Mouse (Mus musculus) lung, embryonic 16.5 days (tissue): ENCODE results near the gene Fam89a. TPM values are rescaled to one million over a fixed set of nuclear protein-coding genes. Genes with fewer than 3 reads are reported as not detected.
A peak's percentile ranks its signal among the peaks of the same experiment; 100 is the strongest.

Source experiments
- ATAC-seq: fragments of 200-750 bp; cut with Nextera tagmentation; 2 replicates; pipeline ENCODE4 v1.8.0; 2017; ENCODE audit warnings: low read depth, mild to moderate bottlenecking, moderate library complexity
- H3K27ac ChIP-seq: fragments of 300-500 bp; sonication (generic); 2 replicates; pipeline ENCODE4 v1.5.1; 2014; ENCODE audit warnings: mild to moderate bottlenecking, control low read depth, low read length
- H3K27me3 ChIP-seq: fragments of 300-500 bp; sonication (generic); 2 replicates; pipeline ENCODE4 v1.6.1; 2014; ENCODE audit warnings: low read depth, low read length, mixed read lengths; ENCODE audit not compliant: control insufficient read depth, insufficient read depth
- H3K36me3 ChIP-seq: fragments of 300-500 bp; sonication (generic); 2 replicates; pipeline ENCODE4 v1.6.1; 2014; ENCODE audit warnings: low read length; ENCODE audit not compliant: control insufficient read depth, insufficient read depth
- H3K4me1 ChIP-seq: fragments of 300-500 bp; sonication (generic); replicated peaks from 2 replicates; pipeline ENCODE4 v1.6.1; 2014; ENCODE audit warnings: low read length, mixed read lengths; ENCODE audit not compliant: control insufficient read depth, insufficient read depth
- H3K4me2 ChIP-seq: fragments of 300-500 bp; sonication (generic); 2 replicates; pipeline ENCODE4 v1.6.1; 2014; ENCODE audit warnings: low read depth, low read length, control low read depth
- H3K4me3 ChIP-seq: fragments of 300-500 bp; sonication (generic); 2 replicates; pipeline ENCODE4 v1.5.1; 2014; ENCODE audit warnings: mild to moderate bottlenecking, low read length, control low read depth
- H3K9ac ChIP-seq: fragments of 300-500 bp; sonication (generic); 2 replicates; pipeline ENCODE4 v1.6.1; 2014; ENCODE audit warnings: low read length, control low read depth
- H3K9me3 ChIP-seq: fragments of 300-500 bp; sonication (generic); 2 replicates; pipeline ENCODE4 v1.6.1; 2016; ENCODE audit warnings: low read length; ENCODE audit not compliant: control insufficient read depth
- WGBS: fragments of 180-500 bp; shearing (Covaris S2); extraction: QIAGEN DNeasy Blood & Tissue Kit; methylation state at CpG from one replicate; pipeline ENCODE4 v1.1.7; 2014; 5-methylcytosine and 5-hydroxymethylcytosine counted together
- polyA plus RNA-seq: library from polyadenylated mRNA; unstranded; fragments of >200 nt; fragmentation: Nextera tagmentation; extraction: Ambion mirVana; gene quantifications from 2 replicates; pipeline ENCODE4 v1.2.1, GENCODE M21; 2015

The Fam89a gene
- polyA plus RNA-seq, 1 experiment from 2014 or later = 8.7 TPM

DNA sequence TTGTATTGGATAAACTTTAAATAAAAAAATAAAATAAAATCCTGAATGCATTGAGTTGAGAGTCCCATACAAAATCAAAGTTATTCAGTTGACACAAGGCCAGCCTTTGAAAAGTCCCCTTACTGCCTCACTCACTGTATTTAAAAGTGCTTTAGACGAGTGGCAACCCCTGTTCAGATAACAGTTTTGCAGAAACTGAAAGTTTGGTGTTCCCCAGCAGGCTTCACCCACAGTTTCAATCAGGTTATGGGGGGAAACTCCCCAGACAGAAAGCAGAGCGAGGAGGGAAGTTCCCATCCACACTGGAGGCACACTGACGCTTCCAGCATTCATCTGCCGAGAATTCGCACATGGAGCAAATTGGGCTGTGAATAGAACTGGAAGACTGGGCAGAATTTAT, 5.0 kb upstream of the Fam89a start:
- peaks cover 7% of the 10 kb centered on the region for H3K27me3 ChIP-seq
- H3K9ac ChIP-seq = no peak overlapping the region
- ATAC-seq = no peak
- no peaks in the 10 kb centered on the region for H3K9me3 ChIP-seq
- no peaks in the 10 kb centered on the region for H3K36me3 ChIP-seq
- WGBS = 52% methylated on average over 5 of the region's 5 CpGs
- H3K4me3 ChIP-seq = no peak overlapping the region
- H3K27ac ChIP-seq = peak overlapping the region; percentile 25
- no peak overlapping the region for H3K4me2 ChIP-seq
- peaks cover 16% of the 10 kb centered on the region for H3K4me1 ChIP-seq

DNA sequence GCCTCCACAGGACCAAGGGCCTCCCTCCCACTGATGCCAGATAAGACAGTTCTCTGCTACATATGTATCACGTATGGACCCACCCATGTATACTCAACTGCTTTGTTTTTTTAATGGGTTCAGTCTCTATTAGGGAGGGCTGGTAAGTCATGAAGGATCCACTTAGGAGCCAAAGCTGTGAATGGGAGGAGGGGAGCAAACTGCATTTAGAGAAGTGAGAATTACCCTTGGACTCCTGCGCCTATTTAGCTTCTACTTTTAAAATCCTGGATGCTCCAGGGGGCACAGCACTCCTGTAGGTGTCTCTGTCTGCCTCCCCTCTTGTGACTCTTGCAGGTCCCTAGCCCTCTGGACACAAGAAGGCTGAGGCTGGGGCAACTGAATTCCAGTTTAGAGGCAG, 4.5 kb upstream of the Fam89a start:
- H3K27ac ChIP-seq = peak overlapping the region; percentile 25; the same call in 1 of the 2 replicates
- WGBS = 42% methylated on average over 2 of the region's 2 CpGs

DNA sequence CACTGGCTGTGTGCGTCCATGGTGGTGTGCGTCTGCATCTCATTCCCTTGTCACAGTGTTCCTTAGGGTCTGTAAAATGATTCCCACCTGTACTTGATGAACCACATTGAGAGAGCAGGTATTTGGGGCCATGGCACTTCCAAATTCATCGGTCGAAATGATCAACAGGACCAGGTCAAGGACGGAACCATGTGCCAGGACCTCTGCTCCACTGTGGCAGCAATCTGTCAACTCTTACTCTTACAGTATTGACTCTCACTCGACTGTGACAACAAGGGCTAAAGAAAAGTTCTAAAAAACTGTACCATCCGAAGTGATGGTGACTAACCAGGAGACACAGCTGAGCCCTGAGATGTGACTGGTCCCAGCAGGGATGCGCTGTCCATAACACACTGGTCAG, 3.8 kb upstream of the Fam89a start:
- Histone ChIP-seq H3K9me3 (no peaks in the 10 kb centered on the region), H3K27ac (peak overlapping the region; percentile 85), H3K4me1 (peaks cover 19% of the 10 kb centered on the region), H3K4me2 (no peak overlapping the region), H3K4me3 (no peak overlapping the region), H3K9ac (no peak overlapping the region), H3K27me3 (peaks cover 17% of the 10 kb centered on the region), H3K36me3 (no peaks in the 10 kb centered on the region)
- 66% methylated on average over 8 of the region's 8 CpGs for WGBS
- ATAC-seq = no peak

More for the DNA sequence above, 4.5 kb upstream of the Fam89a start:
- Histone ChIP-seq H3K9ac (no peak overlapping the region), H3K9me3 (no peaks in the 10 kb centered on the region), H3K4me1 (peaks cover 17% of the 10 kb centered on the region), H3K4me3 (no peak overlapping the region), H3K27me3 (peaks cover 11% of the 10 kb centered on the region), H3K36me3 (no peaks in the 10 kb centered on the region), H3K4me2 (no peak overlapping the region)
- no peak for ATAC-seq

DNA sequence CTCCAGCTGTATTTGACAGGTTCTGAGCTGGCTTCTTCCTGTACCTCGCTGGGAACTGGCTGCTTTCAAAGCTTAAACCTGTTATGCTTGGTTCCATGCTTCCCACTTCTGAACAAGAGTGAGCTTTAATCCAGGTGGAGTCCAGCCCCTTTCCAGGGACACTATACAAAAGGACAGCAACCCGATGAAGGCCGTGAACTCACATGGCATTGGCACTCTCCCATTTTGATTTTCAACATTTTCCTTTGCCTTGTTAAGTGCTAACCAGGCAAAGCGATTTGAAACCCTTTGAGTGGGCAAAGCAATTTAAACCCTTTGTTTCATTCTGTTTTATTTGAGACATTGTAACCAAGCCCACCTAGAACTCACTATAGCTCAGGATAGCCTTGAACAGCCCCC, 3.2 kb upstream of the Fam89a start:
- Histone ChIP-seq H3K36me3 (no peaks in the 10 kb centered on the region), H3K9me3 (no peaks in the 10 kb centered on the region), H3K4me2 (peak overlapping the region; percentile 15; the same call in 1 of the 2 replicates), H3K4me1 (peaks cover 19% of the 10 kb centered on the region), H3K27me3 (peaks cover 20% of the 10 kb centered on the region), H3K27ac (peak overlapping the region; percentile 85), H3K4me3 (no peak overlapping the region), H3K9ac (no peak overlapping the region)
- no peak for ATAC-seq
- WGBS = 14% methylated on average over 4 of the region's 4 CpGs

DNA sequence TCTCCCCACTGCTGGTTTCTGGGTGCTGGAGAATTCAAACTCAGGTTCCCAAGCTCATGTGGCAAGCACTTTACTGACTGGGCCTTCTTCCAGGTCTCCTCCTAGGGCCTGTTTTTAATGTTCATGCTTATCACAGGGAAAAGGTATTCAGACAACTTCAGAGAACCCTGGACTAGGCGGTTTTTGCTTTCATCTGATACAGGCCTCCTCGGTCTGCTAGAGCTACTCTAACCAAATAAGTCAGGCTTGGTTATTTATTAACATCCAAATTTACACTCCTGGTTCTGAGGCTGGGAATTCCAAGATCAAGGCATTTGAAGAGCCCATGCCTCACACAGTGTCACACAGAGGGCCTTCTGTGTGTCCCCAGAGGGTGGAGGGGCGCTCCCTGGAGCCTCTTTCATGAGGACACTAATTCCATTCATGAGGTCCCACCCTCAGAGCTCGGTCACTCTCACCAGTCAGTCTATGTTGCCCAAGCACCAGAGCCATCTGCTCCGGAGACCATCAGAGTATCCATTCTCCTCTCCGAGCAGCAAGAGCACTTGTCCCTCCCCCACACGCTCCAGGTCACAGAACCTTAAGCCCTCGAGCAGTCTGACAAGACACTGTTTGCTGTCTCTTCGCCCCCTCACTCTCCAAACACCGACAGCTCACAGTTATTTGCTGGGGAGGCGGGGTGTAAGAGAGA, 2.6 kb upstream of the Fam89a start:
- Histone ChIP-seq H3K4me2 (peak overlapping the region; percentile 15), H3K9me3 (no peaks in the 10 kb centered on the region), H3K36me3 (no peaks in the 10 kb centered on the region), H3K27me3 (peaks cover 20% of the 10 kb centered on the region), H3K4me1 (peaks cover 19% of the 10 kb centered on the region), H3K4me3 (no peak overlapping the region), H3K9ac (no peak overlapping the region), H3K27ac (peak overlapping the region; percentile 85)
- WGBS = 10% methylated on average over 11 of the region's 11 CpGs
- ATAC-seq = peak; percentile 64

DNA sequence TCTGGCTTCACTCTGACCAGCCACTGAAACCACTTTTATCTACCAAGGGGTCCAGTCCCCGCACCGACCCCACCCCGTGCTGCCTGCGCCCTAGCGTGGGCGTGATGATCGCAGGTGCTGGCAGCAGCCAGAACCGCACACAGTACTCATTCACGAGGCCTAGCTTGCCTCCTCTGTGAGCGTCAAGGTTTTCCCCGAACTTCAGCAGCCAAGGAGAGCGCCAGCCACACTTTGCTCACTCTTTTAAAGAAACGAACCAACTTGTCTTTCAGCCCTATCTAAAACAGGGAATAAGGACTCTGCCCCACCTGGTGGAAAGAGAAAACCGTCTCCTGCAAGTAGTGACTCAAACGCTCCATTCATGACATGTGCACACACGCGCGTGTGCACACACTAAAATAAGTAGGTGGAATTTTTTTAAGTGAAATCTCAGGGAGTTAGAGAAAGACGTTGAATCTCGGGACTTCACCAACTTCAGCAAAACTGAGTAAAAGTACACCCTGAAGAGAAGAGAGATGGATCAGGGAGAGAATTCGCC, 762 bp upstream of the Fam89a start:
- H3K27ac ChIP-seq = peak overlapping the region; percentile 41; the same call in 1 of the 2 replicates
- H3K4me3 ChIP-seq = no peak overlapping the region; the same call in 1 of the 2 replicates
- no peaks in the 10 kb centered on the region for H3K36me3 ChIP-seq
- H3K4me2 ChIP-seq = peak overlapping the region; percentile 92; the same call in 1 of the 2 replicates
- 30% methylated on average over 21 of the region's 21 CpGs for WGBS
- no peak overlapping the region for H3K9ac ChIP-seq
- H3K4me1 ChIP-seq = peaks cover 19% of the 10 kb centered on the region
- no peaks in the 10 kb centered on the region for H3K9me3 ChIP-seq
- no peak for ATAC-seq
- peaks cover 20% of the 10 kb centered on the region for H3K27me3 ChIP-seq

DNA sequence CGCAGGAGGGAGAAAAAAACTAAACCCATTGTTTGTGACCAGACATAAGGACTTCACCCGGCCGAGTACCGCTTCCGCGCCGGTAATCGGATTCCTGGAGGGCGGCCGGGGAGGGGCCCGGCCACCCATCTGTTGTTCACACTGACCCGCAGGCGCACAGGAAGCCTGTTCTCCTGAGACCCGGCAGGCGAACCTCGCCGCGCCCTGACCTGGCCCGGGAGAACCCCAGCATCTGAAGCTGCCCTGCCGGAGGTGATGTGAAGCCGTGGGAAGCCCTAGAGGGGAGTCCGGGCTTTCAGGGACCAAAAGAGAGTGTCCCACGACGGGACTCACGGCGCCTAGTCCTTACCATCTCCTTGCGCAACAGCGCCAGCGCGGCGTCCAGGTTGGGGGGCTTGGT, 441 bp downstream of the Fam89a start:
- peak overlapping the region; percentile 65 for H3K9ac ChIP-seq
- no peaks in the 10 kb centered on the region for H3K9me3 ChIP-seq
- WGBS = under 1% methylated on average over 31 of the region's 31 CpGs
- peak overlapping the region; percentile 92 for H3K4me2 ChIP-seq
- peak overlapping the region; percentile 71 for H3K4me3 ChIP-seq
- H3K4me1 ChIP-seq = peaks cover 23% of the 10 kb centered on the region
- H3K27me3 ChIP-seq = peaks cover 20% of the 10 kb centered on the region
- H3K27ac ChIP-seq = 0 out of 2 replicates have a peak overlapping the region, but pooled peaks have one; percentile 20
- H3K36me3 ChIP-seq = no peaks in the 10 kb centered on the region
- peak; percentile 27; the same call in 1 of the 2 replicates for ATAC-seq

DNA sequence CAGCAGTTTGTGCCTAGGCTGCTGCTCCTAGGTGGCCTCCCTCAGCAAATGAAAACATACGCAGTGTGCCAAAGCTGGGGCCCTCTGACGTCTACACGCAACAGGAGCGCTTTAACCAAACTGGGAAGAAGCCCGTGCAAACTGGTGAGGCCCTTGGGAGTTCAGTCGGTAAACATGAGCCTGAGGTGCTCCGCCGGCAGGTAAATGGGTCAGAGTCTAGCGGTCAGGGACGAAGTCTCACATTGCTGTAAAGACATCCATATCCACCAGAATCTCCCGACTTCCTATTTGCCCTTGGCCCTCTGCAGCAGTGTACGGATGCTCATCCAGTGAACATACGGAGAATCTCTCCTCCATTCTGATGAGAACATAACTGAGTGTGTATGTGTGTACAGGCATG, 5.0 kb downstream of the Fam89a start:
- no peak overlapping the region for H3K4me2 ChIP-seq
- peaks cover 7% of the 10 kb centered on the region for H3K4me1 ChIP-seq
- H3K27me3 ChIP-seq = peaks cover 14% of the 10 kb centered on the region
- WGBS = 46% methylated on average over 13 of the region's 13 CpGs
- no peaks in the 10 kb centered on the region for H3K9me3 ChIP-seq
- no peak overlapping the region for H3K27ac ChIP-seq
- H3K9ac ChIP-seq = no peak overlapping the region
- H3K4me3 ChIP-seq = no peak overlapping the region
- no peak for ATAC-seq
- no peaks in the 10 kb centered on the region for H3K36me3 ChIP-seq

DNA sequence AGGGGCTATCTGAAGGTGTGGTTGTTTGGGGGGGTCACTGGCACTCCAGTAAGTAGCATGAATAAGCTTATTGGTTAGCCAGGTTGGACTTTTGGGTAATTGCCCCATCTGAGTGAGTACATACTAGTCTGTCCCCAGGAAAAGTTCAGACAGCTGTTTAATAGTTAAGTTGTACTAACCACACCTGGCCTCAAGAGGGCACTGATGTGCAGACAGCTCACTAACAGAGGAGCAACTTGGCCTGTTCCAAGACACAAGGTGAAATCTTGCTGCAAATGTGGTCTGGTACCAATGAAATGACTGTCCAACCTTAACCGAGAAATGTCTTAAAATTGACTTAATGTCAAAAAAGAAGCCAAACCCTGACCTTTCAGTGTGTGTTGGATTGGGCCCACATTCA, 12.4 kb downstream of the Fam89a start:
- H3K9ac ChIP-seq = no peak overlapping the region
- no peak overlapping the region for H3K4me3 ChIP-seq
- H3K27ac ChIP-seq = no peak overlapping the region
- H3K9me3 ChIP-seq = no peaks in the 10 kb centered on the region
- no peaks in the 10 kb centered on the region for H3K4me1 ChIP-seq
- H3K4me2 ChIP-seq = no peak overlapping the region
- no peak for ATAC-seq
- 59% methylated on average over 1 of the region's 1 CpGs for WGBS
- no peaks in the 10 kb centered on the region for H3K27me3 ChIP-seq
- H3K36me3 ChIP-seq = peaks cover 10% of the 10 kb centered on the region
